Comparison of ENCODE assay signal across 8 mouse cellular contexts in the genomic region with DNA sequence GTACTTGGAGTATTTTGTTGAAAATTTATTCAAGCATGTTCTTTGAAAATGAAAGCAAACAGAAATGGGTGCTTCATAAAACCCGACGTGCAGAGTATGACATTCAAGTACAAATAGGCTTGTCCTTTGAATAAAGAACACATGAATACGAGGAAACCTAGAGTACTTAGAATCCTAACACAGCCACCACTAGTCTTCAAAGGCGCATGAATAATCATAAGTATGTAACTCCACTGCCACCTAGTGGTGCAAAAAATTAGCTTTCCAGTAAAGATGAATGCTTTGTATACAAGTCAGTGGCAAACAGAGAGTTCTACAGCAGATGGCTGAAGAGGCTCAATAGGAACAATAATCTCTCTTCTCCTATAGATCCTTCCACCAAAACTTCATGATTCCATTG.
DNase-seq lines count a peak whose midpoint lies in the region; ATAC-seq and TF ChIP-seq lines count a peak whose summit lies in the region.

No protein-coding gene starts in this region.

- H3K4me2 ChIP-seq in liver, embryonic 14.5 days (ENCODE audit: low read depth) = no peak overlapping the region

- H3K27ac ChIP-seq in liver, embryonic 14.5 days = no peak overlapping the region

- H3K36me3 ChIP-seq in G1E (replicated peaks) = no peaks in the 10 kb centered on the region
- H3K36me3 ChIP-seq in liver, embryonic 14.5 days (replicated peaks; ENCODE audit: control insufficient read depth, insufficient read depth, low read depth) = no peaks in the 10 kb centered on the region

- 10% methylated on average over 4 of the region's 4 CpGs for WGBS in liver, embryonic 14.5 days (ENCODE audit: insufficient replicate concordance)

- H3K27me3 ChIP-seq in G1E (ENCODE audit: insufficient read depth, low read length) = no peaks in the 10 kb centered on the region
- no peaks in the 10 kb centered on the region for H3K27me3 ChIP-seq in liver, embryonic 14.5 days (ENCODE audit: control insufficient read depth, insufficient read depth, low read length)

- H3K4me1 ChIP-seq in G1E (ENCODE audit: insufficient read depth, low read depth, low read length) = no peaks in the 10 kb centered on the region
- no peaks in the 10 kb centered on the region for H3K4me1 ChIP-seq in liver, embryonic 14.5 days (replicated peaks; ENCODE audit: control insufficient read depth in 2 of 2, insufficient read depth in 2 of 2, low read length in 1 of 2)

- peak; percentile 75 for ATAC-seq in G1E (ENCODE audit: extremely low read depth, insufficient number of reproducible peaks, low FRiP score, poor library complexity, severe bottlenecking)
- ATAC-seq in liver, embryonic 14.5 days (ENCODE audit: insufficient read depth) = no peak
- no peak for ATAC-seq in megakaryocyte, adult 5-6 weeks (ENCODE audit: poor library complexity, severe bottlenecking)

- DNase-seq in CD4-positive helper T cell, adult 2 months (ENCODE audit: low read depth, low spot score) = peak; percentile 4
- no peak for DNase-seq in G1E (ENCODE audit: low spot score)
- peak; percentile 90 to 96 for DNase-seq in cerebellum, postnatal 10 days
- DNase-seq in frontal cortex, postnatal 36 days (ENCODE audit: low spot score in 2 of 2) = peak; percentile 31 to 93
- DNase-seq in kidney, postnatal 10 days = peak; percentile 72
- peak; percentile 9 to 17 (median 13) for DNase-seq in liver, embryonic 14.5 days (ENCODE audit: low read depth in 3 of 3, low spot score in 3 of 3)
- peak; percentile 85 for DNase-seq in right cerebral cortex, adult 18-20 months

- no peaks in the 10 kb centered on the region for H3K9me3 ChIP-seq in G1E (replicated peaks)
- H3K9me3 ChIP-seq in liver, embryonic 14.5 days (ENCODE audit: control insufficient read depth, low read length) = no peaks in the 10 kb centered on the region

- H3K9ac ChIP-seq in liver, embryonic 14.5 days (replicated peaks) = no peak overlapping the region

- no peak for TF ChIP-seq CTCF in G1E (IDR thresholded peaks at IDR 0.05; ENCODE audit: low read depth, low read length)
- TF ChIP-seq CTCF in liver, embryonic 14.5 days (IDR thresholded peaks at IDR 0.05; ENCODE audit: low read depth) = peak; percentile 48

- TF ChIP-seq EP300 in liver, embryonic 14.5 days (IDR thresholded peaks at IDR 0.05; ENCODE audit: low read depth) = no peak

- H3K4me3 ChIP-seq in G1E (ENCODE audit: low read depth, low read length) = no peak overlapping the region
- no peak overlapping the region for H3K4me3 ChIP-seq in liver, embryonic 14.5 days (ENCODE audit: insufficient read depth in 1 of 2, low read depth in 2 of 2, low read length in 2 of 2)
